Mouse (Mus musculus) 416B (cell line): ENCODE data around the gene Tpcn2.

Source experiments
- DNase-seq: peaks from one replicate; pipeline ENCODE4 v3.0.0; 2011; ENCODE audit warnings: low read depth

Gene Tpcn2

DNA sequence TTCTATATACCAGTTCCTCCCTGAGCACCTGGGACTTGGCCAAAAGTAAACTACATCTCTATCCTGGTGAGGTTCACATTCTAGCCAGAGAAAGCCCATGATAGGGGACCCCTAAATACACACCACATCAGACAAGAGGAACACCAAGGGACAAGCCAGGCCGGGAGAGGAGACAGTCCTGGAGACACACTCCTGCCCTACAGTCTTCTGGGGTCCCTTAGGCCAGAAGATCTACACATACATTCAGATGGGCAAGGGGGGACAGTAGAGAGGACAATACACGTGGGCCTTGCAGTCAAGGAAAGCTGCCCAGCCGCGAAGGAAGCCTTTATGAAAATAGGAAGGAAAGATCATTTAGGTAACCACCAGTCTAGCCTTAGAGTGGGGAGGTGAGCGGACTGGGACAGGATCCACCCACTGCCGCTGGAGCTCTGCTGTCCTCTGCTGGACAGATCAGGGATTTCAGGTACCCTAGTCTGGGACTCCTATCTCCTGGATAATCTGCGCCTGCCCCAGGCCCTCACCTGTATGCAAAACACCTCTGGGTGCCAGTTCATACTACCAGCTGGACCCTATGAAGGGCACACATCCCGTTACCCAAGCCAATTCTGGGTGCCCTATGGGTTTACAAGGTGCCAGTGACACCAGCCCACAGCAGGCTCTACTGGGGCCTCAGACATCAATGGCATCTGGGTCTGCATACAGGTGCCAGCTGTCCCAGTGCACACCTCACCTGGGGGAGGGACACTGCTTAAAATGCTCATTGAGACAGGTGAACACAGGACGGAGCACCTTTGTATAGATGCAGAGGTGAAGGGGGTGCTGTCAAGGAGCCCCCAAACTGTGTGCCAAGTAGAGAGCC is 40.7 kb downstream of the Tpcn2 start:
- DNase-seq: peak; percentile 73

DNA sequence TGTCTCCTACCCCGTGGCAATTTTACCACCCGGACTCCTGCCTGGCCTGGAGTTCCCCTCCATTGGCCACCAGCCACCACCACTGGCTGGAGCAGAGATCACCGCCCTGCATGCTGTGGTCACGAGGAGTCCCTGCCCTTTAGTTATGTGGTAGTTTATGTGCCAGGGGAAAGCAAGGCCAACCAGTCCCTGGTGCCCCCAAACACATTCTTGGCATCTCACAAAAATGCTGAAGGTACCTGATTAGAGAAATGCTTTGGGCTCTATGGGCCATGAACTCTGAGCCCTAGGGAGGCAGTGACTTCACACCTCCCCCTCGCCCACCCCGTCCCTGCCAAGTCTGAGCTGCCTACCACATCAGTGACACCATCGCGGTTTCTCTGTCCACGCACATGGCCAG is 41.8 kb downstream of the Tpcn2 start:
- no peak for DNase-seq

DNA sequence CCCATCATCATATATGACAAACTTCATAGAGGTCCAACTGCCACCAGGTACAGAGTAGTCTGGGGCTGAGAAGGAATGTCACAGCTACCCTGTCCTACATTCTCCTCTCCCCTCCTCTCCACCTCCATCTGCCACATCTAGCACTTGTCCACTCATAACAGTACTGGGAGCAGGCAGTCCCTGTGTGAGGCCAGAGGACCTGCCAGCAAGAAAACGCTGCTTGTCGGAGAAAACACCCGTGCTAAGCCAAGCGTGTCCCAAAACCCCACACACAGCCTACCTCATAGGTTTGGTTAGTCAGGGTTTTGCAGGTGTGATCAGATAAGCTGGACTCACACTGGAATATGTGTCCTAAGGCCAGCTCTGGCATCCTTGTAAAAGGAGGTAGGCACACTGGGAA is 42.9 kb downstream of the Tpcn2 start:
- no peak for DNase-seq

DNA sequence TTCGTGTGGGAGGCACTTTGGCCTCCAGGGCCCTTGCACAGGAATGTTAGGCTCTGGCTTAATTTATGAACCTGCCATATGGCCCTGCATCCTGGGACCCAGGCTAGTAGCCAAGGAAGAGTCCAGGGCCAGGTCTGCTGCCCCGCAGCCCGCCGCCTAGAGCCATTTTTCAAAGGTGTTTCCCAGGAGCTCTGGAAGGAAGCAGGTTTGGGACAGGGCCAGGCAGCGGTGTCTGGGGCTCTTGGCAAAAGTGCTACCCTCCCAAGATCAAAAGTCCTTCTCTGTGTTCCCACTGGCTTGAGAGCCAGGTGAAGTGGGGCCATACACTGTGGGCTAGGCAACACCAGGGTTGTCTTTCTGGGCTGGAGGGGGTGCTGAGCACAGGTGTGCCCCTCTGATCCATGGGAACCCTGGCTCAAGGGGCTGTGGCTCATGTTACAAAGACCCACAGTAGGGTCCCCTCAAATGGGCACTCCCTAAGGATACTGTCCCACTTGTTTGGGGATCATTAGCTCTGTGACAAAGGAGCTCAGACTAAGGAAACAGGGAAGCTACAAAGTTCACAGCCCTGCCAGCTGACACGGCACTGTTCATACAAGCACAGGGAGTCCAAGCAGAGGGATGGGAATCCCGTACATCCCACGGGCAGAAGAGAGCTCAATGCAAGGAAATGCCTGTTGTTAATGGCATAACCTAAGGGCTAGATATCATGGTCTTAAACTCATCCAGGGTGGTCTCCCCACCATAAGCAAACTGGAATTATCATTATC is 43.9 kb downstream of the Tpcn2 start:
- no peak for DNase-seq

DNA sequence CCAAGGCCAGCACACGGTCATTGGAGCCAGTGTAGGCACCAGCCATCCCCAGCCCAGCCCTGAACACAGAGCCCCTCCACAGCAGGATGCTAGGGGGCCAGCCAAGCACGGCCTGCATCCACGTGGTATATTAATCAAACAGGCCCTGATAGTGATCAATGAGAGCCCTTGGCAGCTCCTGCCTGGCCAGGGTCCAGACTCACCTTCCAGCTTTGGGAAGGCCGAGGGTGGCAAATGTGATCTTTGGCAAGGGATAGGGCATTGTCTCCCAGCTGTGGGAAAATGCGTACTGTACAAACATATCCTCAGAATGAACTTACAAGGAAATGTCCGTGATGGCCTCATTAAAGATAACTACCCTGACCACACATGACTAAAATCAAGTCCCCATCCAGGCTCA is 44.7 kb downstream of the Tpcn2 start:
- DNase-seq: no peak

DNA sequence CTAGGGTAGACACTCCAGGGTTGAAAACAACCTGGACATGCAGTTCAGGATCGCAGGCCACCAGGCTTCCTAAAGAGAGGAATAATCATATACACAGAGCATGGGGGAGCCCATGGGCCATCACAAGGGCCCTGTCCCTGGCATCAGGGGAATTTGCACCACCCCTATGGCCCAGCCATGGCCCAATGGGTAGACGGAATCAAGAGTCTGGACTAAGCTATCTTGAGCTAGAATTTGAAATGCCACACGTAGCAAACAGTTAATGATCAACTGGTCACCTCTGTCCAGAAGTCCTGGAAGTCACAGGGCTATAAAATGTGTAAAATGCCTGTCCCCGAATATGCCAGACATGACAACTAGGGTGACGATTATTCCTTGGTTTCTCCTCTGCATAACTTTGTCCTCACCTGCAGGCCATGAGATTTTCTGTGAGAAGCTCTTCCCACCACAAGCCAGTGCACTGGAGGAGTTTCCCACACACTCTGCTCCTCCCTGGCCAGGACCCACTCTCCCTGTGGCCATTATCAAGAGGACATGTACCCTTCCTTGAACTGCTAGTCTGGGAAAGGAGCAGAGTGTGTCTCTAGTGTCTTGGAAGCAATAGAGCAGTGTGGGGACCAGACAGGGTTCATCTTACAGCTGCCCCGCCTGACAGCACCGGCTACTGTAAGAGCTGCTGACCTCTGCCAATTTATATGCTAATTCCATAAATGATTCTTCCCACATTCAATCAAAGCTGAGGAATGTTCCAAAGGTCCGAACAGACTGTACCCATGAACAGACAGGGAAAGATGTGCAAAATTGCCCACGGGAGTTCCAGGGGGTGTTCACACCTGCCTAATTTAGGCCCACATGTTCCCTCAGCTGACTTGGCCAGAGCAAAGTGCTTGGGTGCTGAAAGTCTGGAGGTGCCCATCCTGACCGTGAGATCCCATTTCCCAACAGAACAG is 48.7 kb downstream of the Tpcn2 start:
- DNase-seq: no peak

DNA sequence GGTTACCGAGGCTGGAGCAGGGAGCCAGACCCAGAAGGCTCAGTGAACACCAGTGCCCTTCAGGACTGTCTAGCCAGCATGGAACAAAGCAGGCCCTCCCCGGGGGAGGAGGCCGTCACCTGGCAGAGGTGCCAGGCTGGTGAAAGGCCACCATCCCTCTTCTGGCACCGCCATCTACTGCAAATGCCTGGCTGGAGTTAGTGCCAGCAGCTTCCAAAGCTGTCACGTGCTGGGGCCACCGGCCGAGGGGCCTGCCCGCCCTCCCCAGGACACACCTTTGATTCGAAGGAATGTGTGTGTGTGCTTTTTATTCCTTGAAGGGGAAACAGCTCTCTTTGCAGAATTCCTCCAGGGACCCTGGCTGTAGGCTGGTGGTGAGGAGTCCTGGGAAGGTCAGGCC is 52.2 kb downstream of the Tpcn2 start:
- no peak for DNase-seq

DNA sequence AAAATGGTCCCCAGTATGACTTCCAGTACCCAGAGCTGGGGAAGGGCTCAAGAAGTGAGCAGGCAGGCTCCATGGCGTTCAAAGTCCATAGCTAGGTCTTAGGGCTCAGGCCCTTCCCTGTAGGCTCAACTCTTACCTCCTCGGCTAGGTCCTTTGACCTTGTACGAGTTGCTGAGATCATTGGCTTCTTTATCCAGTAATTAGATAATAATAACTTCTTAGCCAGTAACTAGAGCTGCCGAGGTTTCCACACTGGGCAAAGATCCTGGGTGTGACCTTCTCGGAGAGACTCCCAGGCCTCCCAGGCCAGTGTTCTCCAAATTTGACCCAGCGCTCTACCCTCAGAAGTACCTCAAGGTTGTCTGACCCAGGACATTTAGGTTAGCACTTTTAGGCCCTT is 57.2 kb downstream of the Tpcn2 start:
- DNase-seq: no peak

DNA sequence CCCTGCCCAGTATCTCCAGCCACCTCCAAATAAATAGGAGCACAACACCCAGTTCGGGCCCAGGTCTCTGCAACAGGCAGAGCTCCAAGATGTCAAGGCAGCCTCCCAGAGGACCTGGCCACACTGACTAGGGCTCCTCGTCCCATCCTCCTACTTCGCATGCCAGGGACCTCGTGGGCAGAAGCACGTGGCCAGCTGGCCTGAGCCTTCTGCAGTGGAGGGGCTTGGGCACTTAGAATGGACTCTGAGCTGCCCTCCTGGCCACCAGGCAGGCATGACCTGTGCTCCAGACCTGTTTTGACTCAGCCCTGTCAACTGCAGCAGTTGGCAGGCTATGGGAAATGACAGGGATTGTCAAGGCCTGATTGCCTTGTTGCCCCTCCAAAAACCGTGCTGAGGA is 58.2 kb downstream of the Tpcn2 start:
- no peak for DNase-seq

DNA sequence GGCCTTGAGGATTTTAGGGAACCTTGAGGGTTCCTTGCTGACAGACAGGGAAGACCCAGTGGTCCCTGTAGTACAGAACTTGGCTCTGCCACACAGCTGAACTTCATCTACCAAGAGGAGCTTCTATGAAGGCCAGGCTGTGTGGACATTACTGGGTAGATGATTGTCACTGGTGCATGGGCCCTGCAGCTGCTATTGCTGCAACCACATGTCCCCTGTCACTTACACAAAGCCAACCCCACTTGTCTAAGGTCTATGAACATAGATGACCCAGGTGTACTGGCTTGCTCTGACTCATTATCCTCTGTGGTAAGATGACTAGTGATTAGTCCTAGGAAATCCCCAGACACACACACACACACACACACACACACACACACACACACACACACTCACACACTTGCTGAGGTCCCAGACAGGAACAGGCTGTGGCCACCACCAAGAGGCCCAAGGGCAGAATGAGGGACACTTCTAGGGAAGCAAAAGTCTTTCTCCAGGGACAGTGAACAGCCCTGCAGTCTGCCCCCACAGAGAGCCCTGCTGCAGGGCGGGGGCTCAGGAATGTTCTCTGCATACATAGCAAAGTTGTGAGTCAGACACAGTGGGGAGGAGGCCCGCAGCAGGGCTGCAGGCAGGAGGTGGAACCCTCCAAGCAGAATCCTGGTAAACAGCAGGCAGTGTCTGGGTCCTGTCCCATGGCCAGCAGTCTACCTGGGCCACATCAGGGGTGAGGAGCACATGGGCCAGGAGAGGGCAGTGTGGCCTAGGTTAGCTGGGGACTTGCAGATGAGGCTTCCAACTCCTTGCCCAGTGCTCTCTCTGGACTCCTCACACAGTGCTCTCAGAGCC is 61.7 kb downstream of the Tpcn2 start:
- peak; percentile 81 for DNase-seq

DNA sequence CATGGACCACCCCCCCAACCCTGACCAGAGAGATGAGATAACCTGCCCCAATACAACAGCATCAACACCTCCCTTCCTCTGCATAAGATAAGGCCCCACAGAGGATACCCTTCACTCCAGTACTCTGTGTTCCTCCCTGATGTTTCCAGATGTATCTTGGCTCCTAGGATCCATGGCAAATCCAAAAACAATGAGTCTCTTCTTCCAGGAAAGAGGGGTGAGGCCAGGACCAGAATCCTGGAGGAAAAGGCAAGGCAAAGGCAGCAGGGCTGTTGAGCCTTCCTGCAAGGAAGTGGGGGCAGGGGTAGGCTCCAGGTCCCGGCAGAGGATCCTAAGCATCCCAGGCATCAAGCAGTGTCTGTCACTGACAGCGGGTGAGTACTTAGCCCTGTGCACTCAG is 62.5 kb downstream of the Tpcn2 start:
- no peak for DNase-seq

DNA sequence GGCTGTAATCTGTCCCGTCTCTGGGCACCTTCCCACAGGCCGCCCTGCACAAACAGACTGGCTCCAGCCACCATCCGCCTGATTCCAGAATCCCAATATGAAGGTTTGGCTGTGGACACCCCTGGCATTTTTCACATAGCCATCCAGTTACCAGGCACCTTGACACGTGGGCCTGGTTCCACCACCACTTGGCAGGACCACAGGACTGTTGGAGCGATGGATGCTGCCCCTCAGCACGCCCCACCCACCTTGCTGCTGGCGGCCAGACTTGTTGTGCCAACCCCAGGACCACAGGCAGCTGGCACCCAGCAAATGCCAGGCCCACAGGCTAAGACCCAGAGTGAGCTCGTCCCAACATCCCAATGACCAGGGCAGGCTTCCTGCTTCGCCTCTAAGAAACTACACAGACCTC is 64.4 kb downstream of the Tpcn2 start:
- DNase-seq: no peak

DNA sequence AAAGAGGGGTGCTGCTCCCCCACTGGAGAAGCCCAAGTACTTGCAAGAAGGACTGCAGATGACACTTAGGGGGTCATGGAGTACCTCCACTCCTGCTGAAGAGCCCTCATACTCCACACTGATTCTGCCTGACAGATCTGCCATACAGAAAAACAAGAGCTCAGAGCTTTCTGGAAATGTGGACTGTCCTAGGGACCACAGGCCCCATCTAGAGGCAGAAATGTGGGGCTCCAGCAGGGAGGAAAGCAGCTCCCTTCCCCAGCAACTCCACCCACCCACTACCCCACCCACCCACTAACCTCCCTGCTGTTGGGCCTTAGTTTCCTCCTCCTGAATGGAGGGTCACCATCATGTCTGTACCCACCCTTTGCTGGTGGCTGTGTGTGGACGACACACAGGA is 67.2 kb downstream of the Tpcn2 start:
- DNase-seq: peak; percentile 15

DNA sequence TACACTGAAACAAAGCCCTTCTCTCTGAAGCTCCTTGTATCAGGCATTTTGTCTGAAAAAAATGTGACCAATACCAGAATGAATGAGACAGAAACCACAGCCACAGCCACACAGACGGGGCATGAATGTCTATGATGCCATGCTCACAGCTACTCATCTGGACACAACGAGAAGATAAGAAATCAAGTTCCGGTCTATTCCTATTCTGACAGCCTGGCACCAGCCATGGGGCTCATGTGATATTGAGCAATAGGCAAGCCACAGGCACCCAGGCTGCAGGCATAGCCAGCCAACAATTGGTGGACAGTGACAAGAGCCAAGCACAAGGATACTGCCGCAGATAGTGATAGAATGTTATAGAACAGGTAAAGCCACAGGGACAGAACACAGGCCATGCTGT is 68.3 kb downstream of the Tpcn2 start:
- peak; percentile 92 for DNase-seq

DNA sequence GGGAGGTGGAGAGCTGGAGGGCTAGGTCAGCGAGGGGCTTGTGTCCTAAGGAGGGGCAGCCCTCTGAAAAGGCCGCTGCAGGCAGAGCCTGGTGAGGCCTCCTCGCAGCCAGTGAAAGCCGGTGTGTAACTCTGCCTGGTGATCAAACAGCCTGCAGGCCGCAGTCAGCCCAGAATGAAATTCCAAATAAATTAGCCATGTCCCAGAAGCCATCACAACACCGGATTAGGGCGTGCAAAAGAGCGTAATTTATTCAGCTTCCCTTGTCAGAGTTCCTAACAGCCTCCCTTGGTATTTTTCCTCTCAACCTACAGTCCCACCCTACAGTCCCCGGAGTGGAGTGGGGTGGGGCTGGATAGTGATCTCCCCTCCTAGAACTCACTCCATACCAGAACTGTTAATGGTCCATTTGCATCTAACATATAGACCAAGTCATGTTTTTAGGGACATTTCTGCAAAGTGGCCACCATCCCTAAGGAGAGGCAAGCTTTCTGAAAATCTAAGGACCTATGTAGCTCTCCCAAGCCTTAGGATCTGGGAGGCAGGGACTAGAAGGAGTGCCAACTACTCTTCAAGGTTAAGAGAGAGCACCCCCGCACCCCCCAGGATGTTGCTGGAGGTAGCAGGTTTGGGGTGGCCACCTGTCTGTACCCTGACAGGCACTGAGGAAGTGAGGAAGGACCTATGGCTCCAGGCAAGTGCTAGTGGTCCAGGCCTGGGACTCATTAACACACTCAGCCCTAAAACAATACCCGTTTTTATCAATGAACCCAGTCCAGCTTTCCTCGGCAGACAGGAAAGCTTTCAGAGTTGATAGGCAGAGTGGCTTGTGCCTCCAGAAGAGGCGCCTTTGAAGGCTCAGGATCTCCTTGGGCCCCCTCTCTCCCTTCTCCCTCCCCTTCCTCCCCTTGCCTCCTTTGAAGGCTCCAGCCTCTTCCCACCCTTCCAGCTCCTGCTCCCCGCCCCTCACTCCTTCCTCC is 71.8 kb downstream of the Tpcn2 start:
- no peak for DNase-seq

DNA sequence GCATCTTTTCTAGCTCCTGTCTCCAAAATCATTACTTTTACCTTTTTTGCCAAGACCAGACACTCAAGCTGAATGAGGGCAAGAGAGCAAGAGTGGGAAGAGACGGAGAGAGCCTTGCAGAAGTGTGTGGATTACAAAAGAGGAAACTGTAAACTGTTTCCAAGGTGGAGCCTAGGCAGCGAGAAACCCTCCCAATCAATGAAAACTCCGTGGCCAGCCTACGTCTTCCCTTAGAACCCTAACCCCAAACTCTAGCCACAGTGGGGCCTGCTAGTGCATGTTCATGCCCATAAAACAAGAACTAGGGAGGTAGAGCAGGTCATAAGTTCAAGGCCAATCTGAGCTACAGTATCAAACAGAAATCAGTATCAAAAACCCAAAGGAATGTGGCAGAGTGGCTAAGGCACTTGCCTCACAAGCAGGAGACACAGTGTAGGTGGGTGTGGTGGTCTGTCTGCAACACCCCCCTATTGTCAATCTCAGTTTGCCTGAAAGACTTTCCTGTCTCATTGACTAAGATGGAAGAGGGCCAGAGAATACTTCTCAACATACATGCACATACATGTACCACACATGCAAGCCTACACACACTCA is 73.2 kb downstream of the Tpcn2 start:
- peak; percentile 38 for DNase-seq

DNA sequence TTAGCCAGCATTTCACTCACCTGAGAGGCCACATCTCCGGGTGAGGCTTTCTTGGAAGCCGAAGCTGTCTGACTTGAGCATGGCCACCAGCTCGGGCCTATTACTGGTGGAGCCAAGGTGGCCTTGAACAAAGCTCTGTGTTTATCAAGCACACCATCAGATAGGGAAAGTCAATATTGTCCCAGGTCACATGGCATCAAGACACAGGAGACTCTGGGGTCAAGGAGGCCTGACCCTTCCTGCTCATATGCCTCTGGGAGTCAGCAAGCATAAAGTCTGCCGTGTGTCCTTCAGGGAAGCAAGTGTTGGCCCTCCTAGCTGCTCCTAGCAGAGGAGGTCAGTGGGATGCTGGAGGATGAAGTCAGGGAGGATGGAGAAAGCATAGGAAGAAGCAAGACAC is 75.8 kb downstream of the Tpcn2 start, which contains the start of gene 1810010D01Rik:
Gene 1810010D01Rik (minus strand): TSS at position 114 of the 400 bp plus-strand sequence.
- DNase-seq: no peak

DNA sequence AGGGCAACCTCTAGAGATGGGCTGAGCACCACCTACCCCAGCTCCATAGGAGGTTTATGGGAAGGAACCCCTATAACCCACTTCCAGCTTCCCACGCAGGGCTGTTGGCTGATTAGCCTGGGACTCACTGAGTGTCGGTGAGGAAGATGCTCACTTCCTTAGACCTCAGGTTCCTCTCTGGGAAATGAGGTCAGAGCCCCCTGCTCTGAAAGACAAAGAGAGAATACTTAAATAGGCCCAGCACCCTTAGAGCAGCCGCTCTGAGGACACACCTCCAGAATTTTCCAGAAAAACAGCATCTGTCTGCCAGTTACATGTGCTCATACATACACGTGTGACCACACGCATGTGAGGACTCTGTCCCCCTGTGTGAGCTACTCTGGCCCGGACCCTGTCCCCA is 77.0 kb downstream of the Tpcn2 start:
- DNase-seq: no peak

DNA sequence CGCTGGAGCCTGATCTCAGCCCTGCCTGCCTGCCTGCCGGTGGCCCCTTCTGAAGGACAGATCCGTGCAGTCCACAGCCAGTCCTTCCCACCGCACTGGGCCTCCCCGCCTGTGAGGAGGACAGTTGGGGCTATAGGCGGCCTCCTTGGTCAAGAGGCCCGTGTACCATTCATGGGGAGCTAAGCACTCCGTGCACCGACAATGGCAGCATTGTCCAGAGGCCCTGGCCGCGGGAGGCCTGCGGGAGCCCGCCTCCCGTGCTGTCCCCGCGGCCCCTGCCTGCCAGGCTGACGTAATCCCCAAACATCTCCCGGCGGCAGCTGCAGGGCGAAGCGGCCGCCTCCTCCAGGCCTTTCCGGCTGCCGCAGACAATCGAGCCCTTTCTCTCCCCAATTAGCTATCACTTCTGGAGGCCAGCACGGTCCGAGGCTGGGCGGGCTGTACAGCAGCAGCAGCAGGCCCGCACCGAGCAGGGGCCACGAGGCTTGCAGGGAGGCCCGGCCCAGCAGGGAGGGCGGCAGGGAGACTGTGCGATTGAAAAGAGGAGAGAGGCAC is 77.7 kb downstream of the Tpcn2 start:
- no peak for DNase-seq
